Mouse (Mus musculus): ENCODE results near the gene Abl2. TPM values are rescaled to one million over a fixed set of nuclear protein-coding genes. Genes with fewer than 3 reads are reported as not detected.

Gene Abl2
- total and polyA plus RNA-seq, 3 experiments, result 10.0 to 19.8 (median 15.5) TPM

DNA sequence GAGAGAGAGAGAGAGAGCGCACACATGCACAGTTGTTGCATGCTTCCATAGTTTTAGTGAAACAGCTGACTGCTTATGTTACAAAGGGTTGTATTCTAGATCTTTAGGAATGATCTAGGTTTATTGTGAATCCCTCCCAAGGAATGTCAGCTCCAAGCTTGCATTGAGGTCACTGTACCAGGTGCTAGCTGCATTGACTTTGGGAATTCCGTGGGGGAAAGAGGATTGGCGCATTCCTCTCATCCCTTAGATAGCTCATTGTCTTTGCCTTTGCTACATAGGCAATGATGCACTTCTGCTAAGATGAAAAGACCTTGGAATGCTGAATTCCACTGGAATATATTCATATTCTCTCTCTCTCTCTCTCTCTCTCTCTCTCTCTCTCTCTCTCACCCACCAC is 44.0 kb downstream of the Abl2 start:
- in situ Hi-C loops (cut with MboI; ENCODE audit: low pct_ligation_motif_present, low pct_unique_long_range_greater_than_20kb, low sequenced_read_pairs), result no loop called here
- dilution Hi-C loops (cut with MboI; ENCODE audit: extremely low pct_ligation_motif_present, extremely low pct_unique_long_range_greater_than_20kb, low sequenced_read_pairs), result no loop called here
- H3K4me1 ChIP-seq (ENCODE audit: control insufficient read depth in 1 of 2, insufficient read depth in 2 of 2), result peaks cover 0 to 29% of the 10 kb centered on the region in 2 experiments; a peak in 3 of 4 replicates

DNA sequence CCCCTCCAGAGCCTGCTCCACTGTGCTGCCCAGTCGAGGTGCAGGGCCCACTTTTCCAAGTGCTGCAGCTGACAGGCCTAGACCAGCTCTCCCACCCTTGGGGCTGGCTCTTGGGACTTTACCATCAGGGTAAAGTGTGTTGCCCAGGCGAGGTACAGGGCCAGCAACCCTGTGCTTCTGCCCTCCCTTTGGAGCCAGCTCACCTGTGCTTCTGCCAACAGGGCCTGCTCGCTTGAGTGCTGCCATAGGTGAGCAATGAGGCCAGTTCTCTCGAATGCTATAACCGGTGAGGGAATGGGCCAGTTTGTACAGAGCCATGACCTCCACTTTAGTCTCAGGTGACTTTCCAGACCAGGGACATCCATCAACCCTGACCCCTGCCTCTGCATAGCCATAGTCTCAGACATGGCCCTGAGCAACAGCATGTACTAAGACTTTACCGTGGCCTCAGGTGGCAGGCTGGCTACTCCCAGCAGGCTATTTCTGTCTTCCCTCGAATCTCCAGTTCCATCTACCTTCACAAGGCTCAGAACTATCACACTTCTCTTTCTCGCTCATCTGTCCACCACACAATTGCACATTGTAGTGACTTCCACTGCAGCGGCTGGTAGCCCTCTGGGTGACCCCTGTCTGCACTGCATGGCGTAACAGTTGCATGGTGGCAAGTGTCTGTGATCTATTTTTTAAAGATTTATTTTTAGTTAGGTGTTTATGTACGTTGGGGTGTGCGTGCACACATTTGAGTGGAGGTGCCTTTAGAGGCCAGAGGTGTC is 46.7 kb downstream of the Abl2 start:
- H3K4me2 ChIP-seq (ENCODE audit: insufficient read depth, low read depth, poor library complexity, severe bottlenecking), result no peak overlapping the region
- in situ Hi-C loops (cut with MboI; ENCODE audit: low pct_ligation_motif_present, low pct_unique_long_range_greater_than_20kb, low sequenced_read_pairs), result no loop called here
- DNase-seq (ENCODE audit: extremely low read depth), result no peak
- H3K27ac ChIP-seq (ENCODE audit: insufficient read depth, low read depth), result no peak overlapping the region
- dilution Hi-C loops (cut with MboI; ENCODE audit: extremely low pct_ligation_motif_present, extremely low pct_unique_long_range_greater_than_20kb, low sequenced_read_pairs), result no loop called here
- peaks cover 0 to 4% of the 10 kb centered on the region in 2 experiments for H3K36me3 ChIP-seq (replicated peaks in 1 of 2; ENCODE audit: control insufficient read depth in 1 of 2, insufficient read depth in 1 of 2, low read length in 1 of 2)
- H3K79me2 ChIP-seq (replicated peaks; ENCODE audit: control insufficient read depth, extremely low read depth, insufficient read depth, poor library complexity, severe bottlenecking), result peaks cover 5% of the 10 kb centered on the region
- no peak for TF ChIP-seq EP300 (IDR thresholded peaks at IDR 0.05; ENCODE audit: low read length)
- no peak for TF ChIP-seq GABPA (IDR thresholded peaks at IDR 0.05; ENCODE audit: insufficient replicate concordance, low read depth, low read length)
- TF ChIP-seq JUN (IDR thresholded peaks at IDR 0.05; ENCODE audit: insufficient read depth, low read depth, low read length), result no peak
- TF ChIP-seq ZKSCAN1 (IDR thresholded peaks at IDR 0.05; ENCODE audit: borderline replicate concordance, low read depth, low read length), result no peak
- no peak for TF ChIP-seq MYC (IDR thresholded peaks at IDR 0.05; ENCODE audit: low read depth, low read length)
- no peak for TF ChIP-seq SIN3A (IDR thresholded peaks at IDR 0.05; ENCODE audit: low read length)
- TF ChIP-seq JUND (conservative IDR thresholded peaks at IDR 0.05; ENCODE audit: low read depth, low read length), result no peak
- TF ChIP-seq ZMIZ1 (IDR thresholded peaks at IDR 0.05; ENCODE audit: low read depth, low read length), result no peak
- TF ChIP-seq CHD1 (IDR thresholded peaks at IDR 0.05; ENCODE audit: low read depth, low read length), result no peak
- no peak for TF ChIP-seq ZC3H11A (IDR thresholded peaks at IDR 0.05; ENCODE audit: low read depth, low read length)
- no peak for TF ChIP-seq NRF1 (IDR thresholded peaks at IDR 0.05; ENCODE audit: low read depth, low read length)
- TF ChIP-seq SMC3 (IDR thresholded peaks at IDR 0.05; ENCODE audit: low read depth, low read length), result no peak
- no peak for TF ChIP-seq MAZ (IDR thresholded peaks at IDR 0.05; ENCODE audit: low read depth, low read length)
- TF ChIP-seq MAX (IDR thresholded peaks at IDR 0.05; ENCODE audit: low read length), result no peak
- TF ChIP-seq CHD2 (IDR thresholded peaks at IDR 0.05; ENCODE audit: low read length), result no peak
- TF ChIP-seq TCF12 (IDR thresholded peaks at IDR 0.05; ENCODE audit: low read depth, low read length), result no peak
- no peak for TF ChIP-seq MXI1 (IDR thresholded peaks at IDR 0.05; ENCODE audit: low read depth, low read length)
- no peaks in the 10 kb centered on the region for H3K9me3 ChIP-seq (replicated peaks; ENCODE audit: low read length)
- peaks cover 0 to 25% of the 10 kb centered on the region in 2 experiments; a peak in 3 of 4 replicates for H3K4me1 ChIP-seq (ENCODE audit: control insufficient read depth in 1 of 2, insufficient read depth in 2 of 2)
- no peaks in the 10 kb centered on the region for H3K27me3 ChIP-seq (replicated peaks)
- H3K4me3 ChIP-seq (replicated peaks in 1 of 3; ENCODE audit: low read depth in 2 of 3, low read length in 2 of 3, poor library complexity in 1 of 3), result no peak overlapping the region
- H3K9ac ChIP-seq (ENCODE audit: insufficient read depth, low read depth), result no peak overlapping the region

More for the DNA sequence above, 44.0 kb downstream of the Abl2 start:
- peaks cover 0 to 4% of the 10 kb centered on the region in 2 experiments for H3K36me3 ChIP-seq (replicated peaks in 1 of 2; ENCODE audit: control insufficient read depth in 1 of 2, insufficient read depth in 1 of 2, low read length in 1 of 2)
- no peak overlapping the region for H3K4me3 ChIP-seq (replicated peaks in 1 of 3; ENCODE audit: low read depth in 2 of 3, low read length in 2 of 3, poor library complexity in 1 of 3)
- H3K9ac ChIP-seq (ENCODE audit: insufficient read depth, low read depth), result no peak overlapping the region
- H3K79me2 ChIP-seq (replicated peaks; ENCODE audit: control insufficient read depth, extremely low read depth, insufficient read depth, poor library complexity, severe bottlenecking), result peaks cover 5% of the 10 kb centered on the region
- no peak for DNase-seq (ENCODE audit: extremely low read depth)
- TF ChIP-seq ZMIZ1 (IDR thresholded peaks at IDR 0.05; ENCODE audit: low read depth, low read length) (no peak), CHD1 (IDR thresholded peaks at IDR 0.05; ENCODE audit: low read depth, low read length) (no peak), MEF2A (IDR thresholded peaks at IDR 0.05; ENCODE audit: borderline replicate concordance, low read depth, low read length) (no peak), ETS1 (conservative IDR thresholded peaks at IDR 0.05; ENCODE audit: low read depth, low read length) (no peak), ZC3H11A (IDR thresholded peaks at IDR 0.05; ENCODE audit: low read depth, low read length) (no peak), MAX (IDR thresholded peaks at IDR 0.05; ENCODE audit: low read length) (no peak), ZKSCAN1 (IDR thresholded peaks at IDR 0.05; ENCODE audit: borderline replicate concordance, low read depth, low read length) (no peak), JUN (IDR thresholded peaks at IDR 0.05; ENCODE audit: insufficient read depth, low read depth, low read length) (no peak), USF2 (conservative IDR thresholded peaks at IDR 0.05; ENCODE audit: low read depth, low read length) (no peak), NRF1 (IDR thresholded peaks at IDR 0.05; ENCODE audit: low read depth, low read length) (no peak), MYC (IDR thresholded peaks at IDR 0.05; ENCODE audit: low read depth, low read length) (no peak)
- no peaks in the 10 kb centered on the region for H3K27me3 ChIP-seq (replicated peaks)
- no peak overlapping the region for H3K4me2 ChIP-seq (ENCODE audit: insufficient read depth, low read depth, poor library complexity, severe bottlenecking)
- H3K27ac ChIP-seq (ENCODE audit: insufficient read depth, low read depth), result no peak overlapping the region
- H3K9me3 ChIP-seq (replicated peaks; ENCODE audit: low read length), result no peaks in the 10 kb centered on the region
